Mouse (Mus musculus): ENCODE measurements around the gene Gm20479.

Gm20479 gene

DNA sequence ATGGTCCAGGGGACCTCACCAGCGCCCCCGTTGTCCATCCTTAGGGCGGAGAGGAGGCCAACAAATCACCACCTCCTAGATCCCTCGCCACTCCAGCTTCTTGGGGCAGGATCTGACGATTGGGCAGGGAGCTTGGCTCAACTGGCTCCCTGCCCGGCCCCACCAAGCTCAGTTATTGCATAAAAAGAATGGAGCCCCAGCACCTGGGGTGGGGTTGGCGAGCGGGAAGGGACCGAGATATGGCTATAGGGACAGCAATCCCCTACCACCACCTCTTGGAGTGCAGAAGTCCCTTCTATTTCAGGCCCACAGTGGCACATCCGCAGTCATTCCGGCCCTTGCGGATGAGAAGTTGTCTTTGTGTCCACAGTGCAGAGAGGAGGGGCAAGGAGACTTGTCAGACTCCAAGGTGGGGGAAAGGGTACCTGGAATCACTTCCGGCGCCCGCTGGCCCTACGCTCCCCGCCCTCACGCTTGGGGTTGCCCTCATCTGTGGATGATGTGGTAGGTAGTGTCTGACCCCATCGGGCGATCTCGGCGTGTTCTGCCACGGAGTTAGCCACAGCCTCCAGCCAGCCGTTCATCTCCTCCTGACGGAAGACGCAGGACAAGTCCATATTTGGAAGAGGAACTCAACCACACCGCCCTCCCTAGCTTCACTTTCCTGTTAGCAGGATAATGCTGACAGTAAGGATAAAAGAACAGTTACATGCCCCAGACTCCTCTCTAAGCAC lies at the start of gene Gm20479:
Gene Gm20479, minus strand, starts transcription at position 559 of the 734 bp plus-strand sequence.
- no peak for DNase-seq (ENCODE audit: low spot score)

DNA sequence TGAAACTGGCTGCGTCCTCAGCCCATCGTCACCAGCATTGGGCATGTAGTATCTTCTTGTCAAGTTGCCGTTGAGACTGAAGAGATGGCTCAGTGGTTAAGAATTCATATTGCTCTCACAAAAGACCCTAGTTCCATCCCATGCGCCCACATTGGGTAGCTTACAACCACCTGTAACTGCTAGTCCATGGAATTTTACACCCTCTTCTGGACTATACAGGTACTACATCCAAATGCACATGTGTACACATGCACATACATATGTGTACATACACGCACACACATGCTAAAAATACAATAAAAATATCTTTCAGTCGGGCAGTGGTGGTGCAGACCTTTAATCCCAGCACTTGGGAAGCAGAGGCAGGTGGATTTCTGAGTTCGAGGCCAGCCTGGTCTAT lies 49.3 kb upstream of the Gm20479 start:
- DNase-seq (ENCODE audit: low spot score), result no peak

DNA sequence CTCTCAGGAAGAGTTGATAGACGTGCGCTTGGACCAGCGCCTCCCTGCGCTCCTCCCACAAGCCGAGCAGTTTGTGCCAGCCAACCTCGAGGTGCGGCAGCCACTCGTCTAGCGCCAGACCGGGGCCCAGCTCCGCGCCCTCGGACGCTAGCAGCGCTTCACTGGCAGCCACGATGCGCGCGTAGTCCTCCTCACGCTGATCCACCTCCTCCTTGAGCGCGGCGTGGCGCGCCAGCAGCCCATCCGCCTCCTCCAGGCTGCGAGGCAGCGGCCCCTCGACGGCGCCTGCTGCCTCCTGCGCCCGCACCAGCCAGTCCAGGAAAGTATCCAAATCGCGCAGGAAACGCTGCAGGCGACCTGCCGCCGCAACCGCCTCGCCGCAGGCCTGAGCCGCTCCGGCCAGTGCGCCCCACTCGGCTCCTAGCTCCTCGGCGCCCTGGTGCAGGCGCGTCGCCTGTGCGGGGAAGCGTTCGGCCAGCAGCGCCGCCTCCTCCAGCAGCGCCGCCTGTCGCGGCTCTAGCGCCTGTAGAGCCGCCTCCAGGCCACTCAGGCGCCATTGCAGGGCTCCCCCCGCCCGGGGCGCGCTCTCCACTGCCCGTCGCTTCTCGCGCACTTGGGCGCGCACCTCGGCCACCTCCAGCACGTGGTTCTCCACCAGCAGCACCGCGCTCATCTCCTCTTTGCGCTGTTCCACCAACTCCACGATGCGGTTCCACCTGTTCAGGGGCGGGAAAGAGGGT lies 47.2 kb upstream of the Gm20479 start:
- no peak for DNase-seq (ENCODE audit: low spot score)

DNA sequence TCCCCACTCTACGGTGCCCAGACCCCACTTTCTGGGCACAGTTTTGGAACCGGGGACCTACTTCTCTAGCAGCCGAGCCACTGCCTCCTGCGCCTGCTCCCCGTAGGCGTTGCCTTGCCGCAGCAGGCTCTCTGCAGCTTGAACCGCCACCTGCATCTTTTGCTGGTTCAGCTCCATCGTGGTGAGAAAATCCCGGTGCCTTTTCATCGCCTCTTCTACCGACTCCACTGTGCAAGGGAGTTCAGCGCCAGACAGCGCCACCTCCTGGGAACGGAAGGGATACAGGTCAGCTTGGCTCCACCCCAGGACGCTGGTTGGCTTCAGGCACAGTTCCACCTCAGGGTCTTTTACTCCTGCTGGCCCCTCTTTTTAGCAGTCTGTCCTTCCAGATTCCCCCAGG lies 45.5 kb upstream of the Gm20479 start:
- DNase-seq (ENCODE audit: low spot score), result no peak

DNA sequence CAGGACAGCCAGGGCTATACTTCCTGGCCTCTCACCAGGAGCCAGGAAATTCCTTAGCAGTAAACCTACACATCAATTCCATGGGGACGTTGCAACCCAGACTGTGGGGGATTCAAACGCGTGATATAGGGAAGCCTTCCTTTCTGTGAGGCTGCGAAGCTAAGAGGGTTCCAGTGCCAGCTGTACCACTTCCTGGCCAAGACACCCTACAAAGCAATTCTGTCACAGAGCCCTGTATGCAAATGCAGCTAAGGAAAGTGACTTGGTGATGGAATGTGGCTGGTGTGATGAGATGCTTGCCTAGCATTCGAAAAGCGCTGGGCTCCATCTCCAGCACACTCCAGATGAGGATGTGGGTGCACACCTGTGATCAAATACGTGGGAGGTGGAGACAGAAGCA lies 43.3 kb upstream of the Gm20479 start:
- no peak for DNase-seq (ENCODE audit: low spot score)

DNA sequence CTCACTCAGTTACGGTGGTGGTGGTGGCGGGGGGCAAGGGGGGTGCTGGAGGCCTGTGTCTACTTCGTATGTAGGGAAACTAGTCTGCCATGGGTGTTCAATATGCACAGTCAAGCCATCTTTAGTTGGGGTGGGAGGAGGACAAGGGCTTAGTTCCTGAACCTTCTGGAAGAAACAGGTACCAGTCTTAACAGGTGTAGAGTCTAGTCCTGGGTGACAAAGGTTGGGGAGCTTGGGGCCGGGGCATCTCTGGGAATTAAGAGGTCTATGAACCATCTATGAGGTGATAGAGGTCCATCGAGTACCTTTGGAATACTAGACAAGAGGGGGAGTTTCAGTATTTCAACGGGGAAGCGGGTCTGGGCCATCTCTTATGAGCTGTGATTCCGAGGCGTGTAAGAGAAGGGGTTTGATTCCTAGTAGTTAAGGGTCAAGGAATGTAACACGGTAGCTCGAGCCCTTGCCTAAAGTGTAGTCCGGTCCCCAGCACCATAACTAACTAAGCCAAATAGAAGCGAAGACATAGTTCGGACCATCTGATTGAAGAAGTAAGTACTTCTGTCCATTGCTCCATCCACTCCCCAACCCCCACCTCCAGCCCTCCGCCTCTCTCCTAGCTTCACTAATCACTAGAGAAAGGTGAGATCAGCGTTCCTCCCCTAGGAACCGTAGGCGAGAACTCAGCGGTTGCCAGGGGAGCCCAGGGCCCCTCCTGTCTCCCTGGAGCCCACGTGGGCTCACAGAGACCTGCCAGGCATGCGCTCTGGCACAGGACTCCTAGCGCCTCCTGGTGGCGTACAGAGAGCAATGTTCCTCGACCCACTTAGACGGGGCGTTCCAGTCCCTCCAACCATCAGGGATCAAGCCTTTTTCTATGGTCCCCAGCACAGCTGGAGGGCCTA lies 40.1 kb upstream of the Gm20479 start:
- no peak for DNase-seq (ENCODE audit: low spot score)

DNA sequence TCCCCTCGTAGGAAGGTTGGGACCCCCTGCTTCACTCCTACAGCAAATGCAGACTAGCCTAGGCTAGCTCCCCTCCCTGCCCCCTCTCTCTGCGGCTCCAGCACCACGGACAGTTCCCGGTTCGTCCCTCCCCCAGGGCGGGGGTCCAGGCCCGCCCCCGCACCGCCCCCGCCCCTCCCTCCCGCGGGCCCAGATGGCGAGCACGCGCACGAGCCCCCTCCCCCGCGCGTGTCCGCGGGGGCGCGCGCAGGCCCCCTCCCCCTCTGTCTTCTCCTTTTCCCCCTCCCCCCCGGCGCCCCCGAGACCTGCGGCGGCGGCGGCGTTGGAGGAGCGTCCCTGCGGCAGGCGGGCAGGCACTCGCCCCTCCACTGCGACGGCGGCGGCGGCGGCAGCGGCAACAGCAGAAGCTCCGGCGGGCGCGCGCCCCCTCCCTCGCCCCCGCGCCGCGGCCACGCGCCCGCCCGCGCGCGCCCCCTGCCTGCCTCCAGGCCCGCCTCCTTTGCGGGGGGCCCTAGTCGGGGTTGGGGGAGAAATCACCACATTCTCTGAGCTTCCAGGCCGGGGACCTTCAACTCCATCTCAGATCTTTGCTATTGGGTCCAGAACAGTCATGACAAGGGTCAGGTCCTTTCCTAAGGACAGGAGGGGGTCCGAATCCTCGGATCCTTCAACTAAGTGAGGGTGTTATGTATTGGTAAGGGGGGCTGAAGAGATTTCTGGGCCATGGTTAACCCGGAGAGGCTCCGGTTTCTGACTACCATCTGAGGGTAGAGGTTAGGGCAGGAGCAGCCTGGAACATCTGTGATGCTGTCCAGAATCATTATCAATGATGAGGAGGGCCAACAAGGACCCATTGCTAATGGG lies 39.2 kb upstream of the Gm20479 start:
- no peak for DNase-seq (ENCODE audit: low spot score)

DNA sequence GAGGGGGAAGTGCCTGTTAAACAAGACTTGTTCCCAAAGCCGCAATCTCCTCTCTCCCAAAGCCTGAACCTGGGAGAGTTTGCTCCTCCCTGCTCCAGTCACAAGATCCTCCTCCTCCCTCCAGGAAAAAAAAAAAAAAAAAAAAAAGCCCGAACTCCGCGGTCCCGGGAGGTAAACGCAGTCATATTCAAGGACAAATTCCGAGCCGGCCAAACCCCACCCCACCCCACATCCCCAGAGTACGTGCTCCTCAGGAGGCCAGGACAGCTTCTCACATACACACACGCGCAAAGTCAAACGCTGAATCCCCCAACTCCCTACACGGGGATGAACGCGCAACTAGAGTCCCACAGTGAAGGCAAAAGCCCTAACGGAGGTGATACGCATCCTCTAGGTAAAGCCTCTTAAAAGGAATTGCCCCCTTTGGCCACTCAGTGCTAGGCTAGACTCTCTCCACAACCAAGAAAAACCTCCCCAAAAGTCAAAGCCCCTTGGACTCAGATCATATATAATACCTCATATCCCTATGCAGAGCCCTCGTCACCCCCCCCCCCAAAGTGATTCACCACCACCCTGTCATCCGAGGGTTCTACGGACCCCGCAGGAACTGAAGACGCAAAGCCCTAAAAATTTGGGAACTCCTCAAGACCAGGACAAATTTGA lies 38.4 kb upstream of the Gm20479 start:
- DNase-seq (ENCODE audit: low spot score), result no peak

DNA sequence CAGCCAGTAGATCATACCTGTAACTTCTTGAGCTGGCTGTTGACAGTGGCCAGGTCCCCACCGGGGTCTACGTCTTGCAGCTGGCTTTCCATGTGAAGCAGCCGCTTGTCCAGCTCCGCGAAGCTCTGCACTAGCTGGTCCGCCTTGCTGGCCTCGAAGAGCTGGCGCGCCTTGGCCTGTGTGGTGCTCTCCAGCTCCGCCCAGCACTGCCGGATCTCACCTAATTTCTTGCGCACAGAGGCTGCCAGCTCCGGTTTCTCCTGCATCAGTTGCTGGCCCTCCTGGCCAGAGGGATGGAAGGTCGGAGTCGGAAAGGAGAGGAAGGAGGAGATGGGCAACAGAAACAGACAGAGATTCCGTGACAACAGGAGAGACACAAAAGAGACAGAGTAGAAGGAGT lies 34.2 kb upstream of the Gm20479 start:
- no peak for DNase-seq (ENCODE audit: low spot score)

DNA sequence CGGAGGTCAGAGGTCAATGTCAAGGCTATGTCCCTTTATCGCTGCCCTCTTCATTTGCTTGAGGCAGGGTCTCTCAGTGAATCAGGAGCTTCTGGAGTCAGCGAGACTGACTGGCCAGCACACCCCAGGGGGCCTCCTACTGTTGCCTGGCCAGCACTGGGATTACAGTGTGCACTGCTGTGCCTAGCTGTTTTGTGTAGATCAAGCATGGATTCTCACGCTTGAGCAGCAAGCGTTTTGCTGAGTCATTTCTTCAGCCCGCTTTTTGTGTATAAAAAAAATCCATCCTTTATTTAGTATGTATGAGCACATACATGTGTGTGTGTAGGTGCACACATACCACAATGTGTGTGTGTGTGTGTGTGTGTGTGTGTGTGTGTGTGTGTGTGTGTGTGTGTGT lies 32.0 kb upstream of the Gm20479 start:
- no peak for DNase-seq (ENCODE audit: low spot score)

DNA sequence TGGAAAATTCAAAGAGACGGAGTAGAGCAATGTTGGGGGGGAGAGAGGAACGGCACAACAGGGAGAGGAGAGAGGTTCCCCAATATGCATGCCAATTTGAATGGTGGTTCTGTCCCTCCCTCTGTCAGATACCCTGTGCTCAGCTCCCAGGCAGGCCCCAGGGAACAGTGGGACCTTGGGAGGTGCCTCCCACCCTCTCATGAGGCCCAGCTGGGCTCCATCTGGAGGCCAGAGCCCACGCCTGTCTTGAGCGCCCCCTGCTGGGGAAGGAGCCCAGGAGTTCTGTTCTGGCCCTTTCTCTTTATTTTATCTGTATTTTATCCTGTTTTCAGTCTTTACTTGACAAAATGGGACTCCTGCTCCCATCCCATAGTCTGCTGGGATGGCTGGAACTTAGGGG lies 27.5 kb upstream of the Gm20479 start:
- no peak for DNase-seq (ENCODE audit: low spot score)

DNA sequence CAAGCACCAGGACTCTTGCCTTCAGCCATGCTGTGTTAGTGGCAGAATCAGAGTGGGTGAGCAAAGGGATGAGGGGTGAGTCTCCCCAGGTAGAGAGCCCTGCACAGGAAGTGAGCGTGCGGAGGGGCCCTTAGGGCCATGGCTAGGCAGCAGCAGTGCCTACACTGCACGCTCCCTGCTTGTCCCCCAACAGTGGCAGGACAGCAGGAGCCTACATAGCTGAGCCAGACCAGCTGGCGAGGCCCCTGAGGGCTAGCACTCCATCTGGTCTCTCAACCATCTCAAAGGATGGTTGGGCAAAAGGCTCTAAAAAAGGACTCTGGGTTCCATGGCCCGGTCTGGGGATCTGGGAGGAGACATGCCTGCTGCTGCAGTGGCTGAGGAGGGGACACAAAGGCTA lies 26.9 kb upstream of the Gm20479 start:
- no peak for DNase-seq (ENCODE audit: low spot score)

DNA sequence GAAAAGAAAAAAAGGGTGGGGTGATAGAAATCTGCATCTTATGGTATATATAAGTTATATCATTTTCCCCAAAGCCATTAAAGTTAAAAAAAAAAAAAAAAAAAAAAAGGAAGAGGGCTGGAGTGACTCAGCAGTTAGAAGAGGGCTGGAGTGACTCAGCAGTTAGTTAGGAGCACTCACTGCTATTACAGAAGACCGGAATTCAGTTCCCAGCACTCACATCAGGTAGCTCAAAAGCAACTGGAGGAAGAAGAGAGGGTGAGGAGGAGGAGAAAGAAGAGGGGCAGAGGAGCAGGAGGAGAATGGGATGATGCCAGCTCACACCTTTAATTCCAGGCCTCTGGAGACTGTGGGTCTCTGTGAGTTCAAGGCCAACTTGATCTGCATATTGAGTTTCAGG lies 26.0 kb upstream of the Gm20479 start:
- DNase-seq (ENCODE audit: low spot score), result no peak

DNA sequence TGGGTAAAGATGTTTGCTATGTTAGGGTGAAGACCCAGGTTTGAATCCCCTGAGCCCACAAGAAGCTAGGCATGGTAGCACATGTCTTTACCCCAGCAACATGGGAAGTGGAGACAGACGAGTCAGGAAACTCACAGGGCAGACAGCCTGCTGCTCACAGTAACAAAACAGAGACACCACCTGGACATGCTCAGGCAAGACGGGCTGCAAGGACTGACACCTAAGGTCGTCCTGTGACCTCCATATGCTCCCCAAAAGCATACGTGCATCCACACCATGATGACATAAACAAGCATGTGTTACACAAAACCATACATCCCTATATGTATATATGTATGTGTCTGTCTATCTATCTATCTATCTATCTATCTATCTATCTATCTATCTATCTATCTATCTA lies 24.3 kb upstream of the Gm20479 start:
- no peak for DNase-seq (ENCODE audit: low spot score)

DNA sequence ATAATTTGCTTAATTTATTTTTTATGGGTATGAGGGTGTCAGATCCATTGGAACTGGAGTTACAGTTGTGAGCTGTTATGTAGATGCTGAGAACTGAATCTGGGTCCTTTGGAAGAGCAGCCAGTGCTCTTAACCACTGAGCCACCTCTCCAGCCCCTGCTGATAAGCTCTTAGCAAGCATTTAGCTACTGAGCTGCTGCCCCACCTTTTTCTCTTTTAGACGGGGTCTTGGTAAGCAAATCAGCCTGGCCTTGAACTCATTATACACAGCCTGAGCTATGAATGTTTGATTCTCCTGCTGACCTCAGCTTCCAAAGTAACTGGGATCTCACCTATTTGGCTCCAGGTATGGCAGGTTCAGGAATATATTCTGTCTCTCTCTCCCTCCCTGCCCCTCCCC lies 23.8 kb upstream of the Gm20479 start:
- no peak for DNase-seq (ENCODE audit: low spot score)

DNA sequence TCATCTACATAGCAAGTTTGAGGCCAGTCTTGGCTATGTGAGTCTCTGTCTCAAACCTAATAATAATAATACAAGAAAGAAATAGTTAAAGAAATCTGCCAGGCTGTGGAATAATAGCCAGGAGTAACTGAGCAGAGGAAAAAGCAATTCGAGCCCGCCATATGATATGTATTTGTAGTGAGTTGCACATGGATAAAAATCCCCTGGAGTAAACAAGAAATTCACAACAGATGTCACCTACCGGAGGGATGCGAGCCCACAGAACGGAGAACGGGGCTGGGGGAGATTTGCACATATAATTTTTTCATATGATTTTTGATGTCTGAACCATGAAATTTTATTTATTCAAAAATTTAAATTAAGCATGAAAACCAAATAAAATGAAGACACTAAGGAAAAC lies 22.6 kb upstream of the Gm20479 start:
- no peak for DNase-seq (ENCODE audit: low spot score)

DNA sequence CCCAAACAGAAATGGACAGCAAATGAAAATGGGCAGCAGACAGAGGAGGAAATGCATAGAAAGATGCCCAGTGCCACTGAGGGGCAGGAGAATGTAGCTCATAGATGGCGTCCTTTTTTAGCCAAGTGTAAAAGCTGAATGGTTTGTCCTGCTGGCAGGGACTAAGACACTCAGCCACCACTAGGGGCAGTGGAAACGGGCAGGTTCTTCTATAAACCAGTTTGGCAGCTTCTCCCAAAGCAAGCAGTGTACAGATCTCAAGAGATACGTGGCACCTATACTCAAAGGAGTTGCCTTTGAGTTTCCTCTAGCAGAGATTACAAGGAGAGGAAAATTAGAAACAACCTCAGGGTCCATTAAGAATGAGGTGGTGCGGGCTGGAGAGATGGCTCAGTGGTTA lies 21.2 kb upstream of the Gm20479 start:
- DNase-seq (ENCODE audit: low spot score), result no peak

DNA sequence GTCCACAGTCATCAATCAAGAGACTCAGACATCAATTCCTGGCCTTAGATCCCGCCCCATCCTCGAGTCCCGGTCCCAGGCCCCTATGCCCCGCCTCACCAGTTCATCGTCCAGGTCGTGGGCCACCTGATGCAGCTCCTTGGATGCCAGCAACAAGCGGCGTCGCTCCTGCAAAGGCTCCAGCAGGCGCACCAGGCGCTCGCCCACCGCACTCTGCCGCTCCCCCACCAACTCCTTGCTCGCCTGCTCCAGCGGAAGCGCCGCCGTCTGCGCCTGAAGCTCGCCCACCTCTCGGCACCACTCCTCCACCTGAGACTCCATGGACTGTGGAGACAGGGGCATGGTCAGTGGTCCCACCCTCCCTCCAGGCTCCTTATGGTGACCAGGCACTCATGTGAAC lies 18.1 kb upstream of the Gm20479 start:
- no peak for DNase-seq (ENCODE audit: low spot score)

DNA sequence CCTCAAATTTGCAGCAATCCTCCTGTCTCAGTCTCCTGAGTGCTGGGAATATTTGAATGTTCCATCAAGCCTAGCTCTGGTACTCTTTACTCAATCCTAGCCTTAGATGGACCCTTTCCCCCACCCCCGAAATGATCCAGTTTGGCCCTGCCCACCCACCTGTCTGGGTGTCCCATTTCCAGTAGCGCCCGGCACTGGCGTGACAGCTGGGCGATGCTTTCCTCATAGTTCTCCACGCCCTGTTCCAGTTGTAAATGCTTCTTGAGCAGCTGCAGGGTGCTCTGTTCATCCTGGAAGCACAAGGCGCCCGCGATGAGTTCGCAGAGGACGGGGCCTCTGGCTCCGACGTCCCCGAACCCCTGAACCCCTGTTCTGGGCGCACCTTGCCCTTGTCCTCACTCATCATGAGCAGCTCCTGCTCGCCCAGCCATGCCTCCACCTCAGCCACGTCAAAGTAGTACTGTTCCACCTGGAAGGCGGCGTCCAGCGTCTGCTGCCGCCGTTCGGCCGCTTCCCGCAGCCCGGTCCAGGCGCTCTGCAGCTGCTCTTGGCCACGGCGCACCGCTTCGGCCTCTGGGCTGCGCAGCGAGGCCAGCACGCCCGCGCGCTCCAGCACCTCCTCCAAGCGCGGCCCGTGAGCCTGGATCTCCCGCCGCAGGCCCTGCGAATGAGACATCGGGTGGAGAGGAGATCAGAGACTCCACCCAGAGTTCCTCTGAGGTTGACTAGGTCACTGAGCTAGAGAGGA lies 14.7 kb upstream of the Gm20479 start:
- no peak for DNase-seq (ENCODE audit: low spot score)

DNA sequence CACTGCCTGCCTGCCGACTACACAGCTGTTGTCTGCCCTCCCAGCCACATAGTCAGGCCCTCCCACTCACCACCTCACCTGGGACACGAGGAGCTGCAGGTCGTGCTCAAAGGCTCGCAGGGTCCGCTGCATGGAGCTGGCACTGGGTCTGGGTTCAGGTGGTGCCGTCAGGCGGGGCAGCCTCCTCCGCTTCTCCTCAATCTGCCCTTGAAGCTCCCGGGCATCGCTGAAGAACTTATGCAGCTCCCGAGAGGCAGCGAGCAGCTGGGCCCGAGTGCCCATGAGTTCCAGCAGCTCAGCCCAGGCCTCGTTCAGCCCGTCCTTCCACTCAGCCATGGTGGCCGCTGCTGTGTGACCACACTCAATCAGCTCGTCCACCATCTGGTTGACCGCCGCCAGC lies 11.9 kb upstream of the Gm20479 start:
- DNase-seq (ENCODE audit: low spot score), result no peak

DNA sequence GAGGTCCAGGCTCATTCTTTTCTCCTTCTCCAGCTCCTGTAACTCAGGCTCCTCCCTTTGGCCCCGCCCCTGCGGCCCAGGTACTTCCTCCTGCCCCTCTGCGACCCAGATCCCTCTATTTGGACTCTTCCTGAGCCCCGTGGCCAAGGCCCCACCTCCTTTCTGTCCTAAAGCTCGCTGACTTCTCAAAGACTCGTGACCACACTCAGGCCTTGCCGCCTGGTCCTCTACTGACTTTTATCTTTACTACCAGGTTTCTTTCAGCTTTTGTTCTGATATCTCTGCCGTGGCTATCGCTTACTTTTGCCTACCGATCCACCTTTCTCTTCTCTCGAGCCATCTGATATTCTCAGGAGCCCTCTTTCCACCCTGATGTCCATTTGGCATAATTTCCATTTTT lies 10.8 kb upstream of the Gm20479 start:
- DNase-seq (ENCODE audit: low spot score), result no peak

Measured in layer of hippocampus, adult 9-10 months (tissue).